Mouse (Mus musculus): ENCODE measurements at regions not wholly inside any gene's neighbourhood (a gene's known extent, or its start where the extent isn't known, plus 50 kb on each side); places are given as distances from the start of the nearest gene placed in this dataset.

- ATAC-seq (ENCODE audit: low TSS enrichment) = no peak
Observed at GRCm38 (mm10) chr12:48705963-48706362, 676.5 kb upstream of the Foxg1 start.

GRCm38 (mm10) chr12:48713646-48714045 lies 668.8 kb upstream of the Foxg1 start:
- ATAC-seq (ENCODE audit: low TSS enrichment) = no peak

- ATAC-seq (ENCODE audit: low TSS enrichment) = no peak
Observed at GRCm38 (mm10) chr12:48729851-48730250, 652.6 kb upstream of the Foxg1 start.

- no peak for ATAC-seq (ENCODE audit: low TSS enrichment)
Observed at GRCm38 (mm10) chr12:48758805-48759396, 623.6 kb upstream of the Foxg1 start.
